Mouse (Mus musculus): ENCODE results near the gene Scube1.

DNA sequence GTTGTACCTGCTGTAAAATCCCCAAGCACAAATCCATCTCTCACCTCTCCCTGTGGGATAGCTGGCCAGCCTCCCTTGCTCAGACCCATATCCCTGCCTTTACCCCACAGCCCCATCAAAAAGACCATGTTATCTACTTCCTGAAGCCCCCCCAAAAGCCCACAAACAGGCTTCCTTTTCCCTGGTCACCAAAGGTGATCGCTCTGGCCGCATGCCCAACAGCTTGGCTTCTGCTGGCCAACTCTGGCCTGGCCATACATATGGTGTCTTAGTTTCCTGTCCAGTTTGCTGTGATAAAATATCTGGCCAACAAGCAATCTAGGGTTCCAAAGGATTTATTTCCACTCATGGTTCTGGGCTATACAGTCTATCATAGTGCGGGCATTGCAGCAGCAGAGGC lies 38.9 kb downstream of the Scube1 start:
- no peak for TF ChIP-seq TAL1 (IDR thresholded peaks at IDR 0.05; ENCODE audit: low read length)
- no peak for TF ChIP-seq GATA1 (IDR thresholded peaks at IDR 0.05; ENCODE audit: low read length)

Data from erythroblast, embryonic 14.5 days (primary cell).